Mouse (Mus musculus) kidney, postnatal 0 days (tissue): ENCODE data around the gene Srsf5. TPM values are rescaled to one million over a fixed set of nuclear protein-coding genes. Genes with fewer than 3 reads are reported as not detected.

Experiments
- ATAC-seq: fragments of 200-750 bp; cut with Nextera tagmentation; replicated peaks from 2 replicates; pipeline ENCODE4 v1.8.0; 2017; ENCODE audit warnings: low read depth, moderate number of reproducible peaks, moderate TSS enrichment, moderate library complexity; ENCODE audit not compliant: low FRiP score
- DNase-seq: peaks from one replicate; pipeline ENCODE4 v3.0.0-alpha.2; 2016; ENCODE audit warnings: low spot score
- H3K27ac ChIP-seq: fragments of 300-500 bp; sonication (generic); 2 replicates; pipeline ENCODE4 v1.5.1; 2014; ENCODE audit warnings: mild to moderate bottlenecking
- H3K27me3 ChIP-seq: fragments of 300-500 bp; sonication (generic); 2 replicates; pipeline ENCODE4 v1.6.1; 2014; ENCODE audit warnings: low read length, mixed read lengths; ENCODE audit not compliant: insufficient read depth
- H3K36me3 ChIP-seq: fragments of 300-500 bp; sonication (generic); 2 replicates; pipeline ENCODE4 v1.6.1; 2014; ENCODE audit warnings: low read length, mixed read lengths; ENCODE audit not compliant: insufficient read depth
- H3K4me1 ChIP-seq: fragments of 300-500 bp; sonication (generic); replicated peaks from 2 replicates; pipeline ENCODE4 v1.6.1; 2014; ENCODE audit warnings: antibody characterized with exemption, low read length, mixed read lengths; ENCODE audit not compliant: insufficient read depth
- H3K4me2 ChIP-seq: fragments of 300-500 bp; sonication (generic); 2 replicates; pipeline ENCODE4 v1.6.1; 2014; ENCODE audit warnings: mild to moderate bottlenecking, low read length, moderate library complexity, mixed read lengths
- H3K4me3 ChIP-seq: fragments of 300-500 bp; sonication (generic); replicated peaks from 2 replicates; pipeline ENCODE4 v1.5.1; 2014; ENCODE audit warnings: low read depth, low read length
- H3K9ac ChIP-seq: fragments of 300-500 bp; sonication (generic); 2 replicates; pipeline ENCODE4 v1.6.1; 2014; ENCODE audit warnings: low read depth, low read length
- H3K9me3 ChIP-seq: fragments of 300-500 bp; sonication (generic); replicated peaks from 2 replicates; pipeline ENCODE4 v1.6.1; 2016; ENCODE audit warnings: low read length, inconsistent platforms, mixed read lengths
- CTCF ChIP-seq: IDR thresholded peaks from 2 replicates; pipeline ENCODE4 v1.5.1; 2016; ENCODE audit warnings: antibody characterized with exemption, low read depth, mild to moderate bottlenecking, moderate library complexity
- WGBS: fragments of 180-500 bp; shearing (Covaris S2); extraction: QIAGEN DNeasy Blood & Tissue Kit; methylation state at CpG from one replicate; pipeline ENCODE4 v1.1.7; 2014; 5-methylcytosine and 5-hydroxymethylcytosine counted together
- polyA plus RNA-seq: library from polyadenylated mRNA; unstranded; fragments of >200 nt; fragmentation: Nextera tagmentation; extraction: Ambion mirVana; gene quantifications from 2 replicates; pipeline ENCODE4 v1.2.1, GENCODE M21; 2015

Srsf5 gene
- polyA plus RNA-seq, 1 experiment from 2014 or later, result 659 TPM

- DNase-seq (no peak), ATAC-seq (no peak)
- 80% methylated on average over 1 of the region's 1 CpGs for WGBS
Measured at GRCm38 (mm10) chr12:80932865-80933264, 12.4 kb upstream of the Srsf5 start.

GRCm38 (mm10) chr12:80936751-80937150 is 8.6 kb upstream of the Srsf5 start:
- Histone ChIP-seq H3K9ac (no peak overlapping the region), H3K27me3 (no peaks in the 10 kb centered on the region), H3K4me3 (no peak overlapping the region), H3K27ac (no peak overlapping the region), H3K36me3 (no peaks in the 10 kb centered on the region), H3K4me1 (no peaks in the 10 kb centered on the region), H3K4me2 (no peak overlapping the region), H3K9me3 (no peaks in the 10 kb centered on the region)
- 71% methylated on average over 2 of the region's 2 CpGs for WGBS
- ATAC-seq (no peak), DNase-seq (no peak)
- TF ChIP-seq CTCF, result no peak

More at GRCm38 (mm10) chr12:80932865-80933264, 12.4 kb upstream of the Srsf5 start:
- no peak overlapping the region for H3K9ac ChIP-seq
- H3K4me1 ChIP-seq, result no peaks in the 10 kb centered on the region
- no peaks in the 10 kb centered on the region for H3K9me3 ChIP-seq
- H3K27me3 ChIP-seq, result no peaks in the 10 kb centered on the region
- H3K4me2 ChIP-seq, result no peak overlapping the region
- no peak overlapping the region for H3K4me3 ChIP-seq
- no peaks in the 10 kb centered on the region for H3K36me3 ChIP-seq
- TF ChIP-seq CTCF, result 0 out of 2 replicates have a peak, but pooled peaks have one; percentile 2
- H3K27ac ChIP-seq, result no peak overlapping the region

GRCm38 (mm10) chr12:80937331-80938029 is 7.8 kb upstream of the Srsf5 start:
- Histone ChIP-seq H3K27ac (no peak overlapping the region), H3K4me1 (no peaks in the 10 kb centered on the region), H3K4me3 (no peak overlapping the region), H3K36me3 (no peaks in the 10 kb centered on the region), H3K9ac (no peak overlapping the region), H3K27me3 (no peaks in the 10 kb centered on the region), H3K9me3 (no peaks in the 10 kb centered on the region), H3K4me2 (no peak overlapping the region)
- WGBS, result 69% methylated on average over 9 of the region's 9 CpGs
- ATAC-seq (no peak), DNase-seq (no peak)
- TF ChIP-seq CTCF, result no peak

- no peaks in the 10 kb centered on the region for H3K9me3 ChIP-seq
- no peaks in the 10 kb centered on the region for H3K27me3 ChIP-seq
- no peaks in the 10 kb centered on the region for H3K36me3 ChIP-seq
- WGBS, result 40% methylated on average over 5 of the region's 5 CpGs
- no peak overlapping the region for H3K4me2 ChIP-seq
- DNase-seq, result peak; percentile 69
- TF ChIP-seq CTCF, result no peak
- no peak overlapping the region for H3K4me3 ChIP-seq
- no peak for ATAC-seq
- H3K4me1 ChIP-seq, result no peaks in the 10 kb centered on the region
- no peak overlapping the region for H3K9ac ChIP-seq
- H3K27ac ChIP-seq, result peak overlapping the region; percentile 66
Measured at GRCm38 (mm10) chr12:80938642-80939041, 6.7 kb upstream of the Srsf5 start.

GRCm38 (mm10) chr12:80939165-80939564 is 6.1 kb upstream of the Srsf5 start:
- no peaks in the 10 kb centered on the region for H3K4me1 ChIP-seq
- DNase-seq (no peak), ATAC-seq (no peak)
- H3K27ac ChIP-seq, result peak overlapping the region; percentile 66
- no peaks in the 10 kb centered on the region for H3K9me3 ChIP-seq
- WGBS, result 77% methylated on average over 4 of the region's 4 CpGs
- no peaks in the 10 kb centered on the region for H3K36me3 ChIP-seq
- H3K27me3 ChIP-seq, result no peaks in the 10 kb centered on the region
- no peak overlapping the region for H3K4me2 ChIP-seq
- H3K9ac ChIP-seq, result no peak overlapping the region
- H3K4me3 ChIP-seq, result no peak overlapping the region
- TF ChIP-seq CTCF, result no peak

GRCm38 (mm10) chr12:80941886-80942285 is 3.4 kb upstream of the Srsf5 start:
- no peak for TF ChIP-seq CTCF
- Histone ChIP-seq H3K36me3 (no peaks in the 10 kb centered on the region), H3K27me3 (no peaks in the 10 kb centered on the region), H3K4me1 (no peaks in the 10 kb centered on the region; the same call in 1 of the 2 replicates), H3K4me2 (no peak overlapping the region), H3K9me3 (no peaks in the 10 kb centered on the region), H3K9ac (no peak overlapping the region), H3K27ac (no peak overlapping the region), H3K4me3 (no peak overlapping the region)
- DNase-seq, result no peak
- ATAC-seq, result no peak
- WGBS, result 92% methylated on average over 3 of the region's 3 CpGs
